In genomic region chr11:102267480-102267879, GRCm38 (mm10) we compare ENCODE assay signal across 8 mouse cellular contexts. TPM values are rescaled to one million over a fixed set of nuclear protein-coding genes. Genes with fewer than 3 reads are reported as not detected.
DNase-seq lines count a peak whose midpoint lies in the region; ATAC-seq and TF ChIP-seq lines count a peak whose summit lies in the region.

No protein-coding gene starts in this region.

- 0 out of 2 replicates have a peak overlapping the region, but pooled peaks have one; percentile 31 for H3K27ac ChIP-seq in forebrain, embryonic 13.5 days
- H3K27ac ChIP-seq in lung, embryonic 14.5 days (ENCODE audit: low read depth), result no peak overlapping the region

- 0 out of 2 replicates have a peak overlapping the region, but pooled peaks have one; percentile 8 for H3K9ac ChIP-seq in forebrain, embryonic 13.5 days
- H3K9ac ChIP-seq in lung, embryonic 14.5 days, result no peak overlapping the region

- intact Hi-C loops in heart, postnatal 14 days (cut with DNase I), result loop anchor here (2.0 kb wide), 2 partner anchors 111 to 165 kb away; partner anchors contain the start of gene Tmem101

- peaks cover 8% of the 10 kb centered on the region for H3K36me3 ChIP-seq in forebrain, embryonic 13.5 days (ENCODE audit: poor library complexity, severe bottlenecking)
- peaks cover 13% of the 10 kb centered on the region for H3K36me3 ChIP-seq in lung, embryonic 14.5 days (ENCODE audit: insufficient read depth)

- no peak overlapping the region for H3K4me2 ChIP-seq in forebrain, embryonic 13.5 days
- peak overlapping the region; percentile 31; the same call in 1 of the 2 replicates for H3K4me2 ChIP-seq in lung, embryonic 14.5 days

- H3K27me3 ChIP-seq in forebrain, embryonic 13.5 days, result no peaks in the 10 kb centered on the region
- no peaks in the 10 kb centered on the region for H3K27me3 ChIP-seq in lung, embryonic 14.5 days (ENCODE audit: insufficient read depth, low read length)

- peaks cover 6% of the 10 kb centered on the region; the same call in 1 of the 2 replicates for H3K4me1 ChIP-seq in forebrain, embryonic 13.5 days
- H3K4me1 ChIP-seq in lung, embryonic 14.5 days (ENCODE audit: insufficient read depth), result no peaks in the 10 kb centered on the region

- ATAC-seq in forebrain, embryonic 13.5 days, result peak; percentile 76
- peak; percentile 67 for ATAC-seq in lung, embryonic 14.5 days (ENCODE audit: insufficient read depth)

- H3K9me3 ChIP-seq in forebrain, embryonic 13.5 days (replicated peaks), result no peaks in the 10 kb centered on the region
- H3K9me3 ChIP-seq in lung, embryonic 14.5 days (ENCODE audit: low read depth, low read length), result no peaks in the 10 kb centered on the region

- TF ChIP-seq CTCF in lung, embryonic 14.5 days (IDR thresholded peaks at IDR 0.05; ENCODE audit: low read depth), result peak; percentile 86

- peak; percentile 96 for DNase-seq in ES-CJ7 (ENCODE audit: low read depth, low spot score)
- peak; percentile 45 for DNase-seq in c-Kit-positive CD71-negative TER-119-negative erythroid progenitor cells, embryonic 14.5 days (ENCODE audit: low read depth)
- peak; percentile 74 to 81 for DNase-seq in heart, postnatal 14 days
- DNase-seq in kidney, postnatal 4 days, result peak; percentile 81 to 87
- peak; percentile 90 for DNase-seq in lung, embryonic 14.5 days
- peak; percentile 61 for DNase-seq in ovary, postnatal 14 days (ENCODE audit: low spot score)
- peak; percentile 75 for DNase-seq in thymus, postnatal 4 days

- H3K4me3 ChIP-seq in forebrain, embryonic 13.5 days, result no peak overlapping the region
- H3K4me3 ChIP-seq in lung, embryonic 14.5 days (ENCODE audit: low read depth, low read length), result no peak overlapping the region

- 9% methylated on average over 11 of the region's 11 CpGs for WGBS in forebrain, embryonic 13.5 days
- WGBS in lung, embryonic 14.5 days, result 4% methylated on average over 11 of the region's 11 CpGs

RNA-seq across cellular contexts. Expression of gene Asb16, which starts 1.1 kb away (rescaled TPM):
- polyA plus RNA-seq in forebrain, embryonic 13.5 days (2015; fragmentation: Nextera tagmentation; extraction: Ambion mirVana), result not detected in 2 replicates
- under 1 TPM; 0.61 to 0.62 TPM for total RNA-seq in heart, postnatal 14 days (2021)
- 0.08 TPM in 1 of 2 replicates, not detected in the other for polyA plus RNA-seq in lung, embryonic 14.5 days (2014; fragmentation: Nextera tagmentation; extraction: Ambion mirVana)

RNA-seq across cellular contexts. Expression of gene Tmub2, which starts 17.3 kb away (rescaled TPM):
- 63.2 and 69.6 TPM in 2 replicates for polyA plus RNA-seq in forebrain, embryonic 13.5 days (2015; fragmentation: Nextera tagmentation; extraction: Ambion mirVana)
- total RNA-seq in heart, postnatal 14 days (2021), result 10 to 100 TPM; 26.6 TPM
- 48.8 and 49.9 TPM in 2 replicates for polyA plus RNA-seq in lung, embryonic 14.5 days (2014; fragmentation: Nextera tagmentation; extraction: Ambion mirVana)

RNA-seq across cellular contexts. Expression of gene BC030867, which starts 18.8 kb away (rescaled TPM):
- polyA plus RNA-seq in forebrain, embryonic 13.5 days (2015; fragmentation: Nextera tagmentation; extraction: Ambion mirVana), result 11.0 and 13.7 TPM in 2 replicates
- total RNA-seq in heart, postnatal 14 days (2021), result under 1 TPM; 0.74 to 0.83 TPM
- polyA plus RNA-seq in lung, embryonic 14.5 days (2014; fragmentation: Nextera tagmentation; extraction: Ambion mirVana), result 21.4 and 22.2 TPM in 2 replicates

RNA-seq across cellular contexts. Expression of gene Atxn7l3, which starts 29.0 kb away (rescaled TPM):
- 21.8 and 22.7 TPM in 2 replicates for polyA plus RNA-seq in forebrain, embryonic 13.5 days (2015; fragmentation: Nextera tagmentation; extraction: Ambion mirVana)
- total RNA-seq in heart, postnatal 14 days (2021), result 10 to 100 TPM; 26.5 to 29.5 TPM
- polyA plus RNA-seq in lung, embryonic 14.5 days (2014; fragmentation: Nextera tagmentation; extraction: Ambion mirVana), result 17.4 TPM in 2 replicates

RNA-seq across cellular contexts. Expression of gene Hdac5, which starts 37.5 kb away (rescaled TPM):
- 88.2 TPM in 2 replicates for polyA plus RNA-seq in forebrain, embryonic 13.5 days (2015; fragmentation: Nextera tagmentation; extraction: Ambion mirVana)
- 100 to 1,000 TPM; 122 to 138 TPM for total RNA-seq in heart, postnatal 14 days (2021)
- polyA plus RNA-seq in lung, embryonic 14.5 days (2014; fragmentation: Nextera tagmentation; extraction: Ambion mirVana), result 41.1 and 42.7 TPM in 2 replicates

Comparison
In these comparisons a context has a peak if more than half of its experiments do, and no peak if none do; other contexts are left out.
1. DNase-seq: peak in every context shown above with its lines; median percentile 96 in ES-CJ7; 90 in lung, embryonic 14.5 days; 84 in kidney, postnatal 4 days; 78 in heart, postnatal 14 days; 75 in thymus, postnatal 4 days; 61 in ovary, postnatal 14 days; 45 in c-Kit-positive CD71-negative TER-119-negative erythroid progenitor cells, embryonic 14.5 days.